Mouse (Mus musculus) neural tube, embryonic 13.5 days (tissue): Measurements from ENCODE around the gene Spin1. TPM values are rescaled to one million over a fixed set of nuclear protein-coding genes. Genes with fewer than 3 reads are reported as not detected.

ENCODE experiments used
- ATAC-seq: fragments of 200-750 bp; cut with Nextera tagmentation; 2 replicates; pipeline ENCODE4 v1.8.0; 2017; ENCODE audit warnings: low read depth, mild to moderate bottlenecking, moderate TSS enrichment, moderate library complexity
- H3K27ac ChIP-seq: fragments of 300-500 bp; sonication (generic); replicated peaks from 2 replicates; pipeline ENCODE4 v1.5.1; 2015; ENCODE audit warnings: moderate library complexity, mild to moderate bottlenecking, inconsistent platforms
- H3K27me3 ChIP-seq: fragments of 300-500 bp; sonication (generic); 2 replicates; pipeline ENCODE4 v1.6.1; 2015; ENCODE audit warnings: mild to moderate bottlenecking, inconsistent platforms
- H3K36me3 ChIP-seq: fragments of 300-500 bp; sonication (generic); 2 replicates; pipeline ENCODE4 v1.6.1; 2015; ENCODE audit warnings: mild to moderate bottlenecking, inconsistent platforms
- H3K4me1 ChIP-seq: fragments of 300-500 bp; sonication (generic); replicated peaks from 2 replicates; pipeline ENCODE4 v1.6.1; 2015; ENCODE audit warnings: inconsistent platforms
- H3K4me2 ChIP-seq: fragments of 300-500 bp; sonication (generic); 2 replicates; pipeline ENCODE4 v1.6.1; 2015; ENCODE audit warnings: inconsistent platforms, mild to moderate bottlenecking, moderate library complexity
- H3K4me3 ChIP-seq: fragments of 300-500 bp; sonication (generic); 2 replicates; pipeline ENCODE4 v1.5.1; 2015; ENCODE audit warnings: mild to moderate bottlenecking, inconsistent platforms
- H3K9ac ChIP-seq: fragments of 300-500 bp; sonication (generic); 2 replicates; pipeline ENCODE4 v1.6.1; 2015; ENCODE audit warnings: moderate library complexity, mild to moderate bottlenecking, inconsistent platforms
- H3K9me3 ChIP-seq: fragments of 300-500 bp; sonication (generic); 2 replicates; pipeline ENCODE4 v1.6.1; 2016; ENCODE audit warnings: inconsistent platforms
- WGBS: fragments of 180-500 bp; shearing (Covaris S2); methylation state at CpG from one replicate; pipeline ENCODE4 v1.1.7; 2015; 5-methylcytosine and 5-hydroxymethylcytosine counted together
- polyA plus RNA-seq: library from polyadenylated mRNA; unstranded; fragments of >200 nt; fragmentation: Nextera tagmentation; extraction: Ambion mirVana; gene quantifications from 2 replicates; pipeline ENCODE4 v1.2.1, GENCODE M21; 2015

Gene Spin1
- polyA plus RNA-seq, 1 experiment from 2014 or later, result 121 TPM

- Histone ChIP-seq H3K9ac (no peak overlapping the region), H3K4me3 (no peak overlapping the region), H3K36me3 (no peaks in the 10 kb centered on the region), H3K4me2 (no peak overlapping the region), H3K27ac (no peak overlapping the region), H3K27me3 (no peaks in the 10 kb centered on the region), H3K4me1 (no peaks in the 10 kb centered on the region), H3K9me3 (no peaks in the 10 kb centered on the region)
- WGBS, result 63% methylated on average over 3 of the region's 3 CpGs
- ATAC-seq, result no peak
Measured at GRCm38 (mm10) chr13:51190336-51190735, 89.7 kb downstream of the Spin1 start.

DNA sequence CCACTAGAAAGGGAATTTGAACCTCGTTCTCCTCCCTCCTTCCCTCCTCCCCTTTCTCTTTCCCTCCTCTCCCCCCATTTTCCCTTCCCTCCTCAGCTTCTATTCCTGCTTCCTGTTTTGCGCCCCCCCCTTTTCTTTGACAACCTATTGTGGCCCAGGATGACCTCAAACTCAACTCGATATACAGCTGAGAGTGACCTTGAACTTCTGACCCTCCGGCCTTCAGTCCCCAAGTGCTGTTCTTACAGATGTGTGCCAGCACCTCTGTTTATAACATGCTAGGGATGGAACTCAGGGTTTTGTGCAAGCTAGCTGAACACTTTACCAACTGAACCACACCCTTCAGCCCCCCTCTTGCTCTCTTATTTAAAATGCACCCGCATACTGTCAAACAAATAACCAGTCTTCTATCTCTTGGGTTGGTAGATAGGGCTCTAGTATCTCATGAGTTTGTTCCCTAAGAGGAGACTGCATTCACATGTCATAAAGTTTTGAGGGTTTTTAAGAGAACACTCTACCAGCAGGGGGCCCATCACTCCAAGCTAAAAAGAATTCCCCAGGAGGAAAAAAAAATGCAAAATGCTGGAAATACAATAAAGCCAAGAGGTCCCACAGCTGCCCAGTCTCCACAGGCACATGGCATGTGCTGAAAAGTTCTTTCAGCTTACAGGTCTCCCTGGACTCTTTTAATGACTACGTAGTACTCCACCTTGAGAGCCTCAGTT lies 90.9 kb downstream of the Spin1 start:
- H3K4me2 ChIP-seq, result no peak overlapping the region
- no peak overlapping the region for H3K4me3 ChIP-seq
- ATAC-seq, result no peak
- H3K4me1 ChIP-seq, result no peaks in the 10 kb centered on the region
- H3K27ac ChIP-seq, result no peak overlapping the region
- no peaks in the 10 kb centered on the region for H3K9me3 ChIP-seq
- H3K36me3 ChIP-seq, result no peaks in the 10 kb centered on the region
- WGBS, result 86% methylated on average over 6 of the region's 6 CpGs
- no peaks in the 10 kb centered on the region for H3K27me3 ChIP-seq
- H3K9ac ChIP-seq, result no peak overlapping the region

GRCm38 (mm10) chr13:51193893-51194292 lies 93.2 kb downstream of the Spin1 start:
- H3K9ac ChIP-seq, result no peak overlapping the region
- no peak for ATAC-seq
- WGBS, result 92% methylated on average over 15 of the region's 15 CpGs
- no peaks in the 10 kb centered on the region for H3K9me3 ChIP-seq
- no peak overlapping the region for H3K4me2 ChIP-seq
- no peaks in the 10 kb centered on the region for H3K4me1 ChIP-seq
- no peaks in the 10 kb centered on the region for H3K27me3 ChIP-seq
- H3K27ac ChIP-seq, result no peak overlapping the region
- H3K4me3 ChIP-seq, result no peak overlapping the region
- no peaks in the 10 kb centered on the region for H3K36me3 ChIP-seq

DNA sequence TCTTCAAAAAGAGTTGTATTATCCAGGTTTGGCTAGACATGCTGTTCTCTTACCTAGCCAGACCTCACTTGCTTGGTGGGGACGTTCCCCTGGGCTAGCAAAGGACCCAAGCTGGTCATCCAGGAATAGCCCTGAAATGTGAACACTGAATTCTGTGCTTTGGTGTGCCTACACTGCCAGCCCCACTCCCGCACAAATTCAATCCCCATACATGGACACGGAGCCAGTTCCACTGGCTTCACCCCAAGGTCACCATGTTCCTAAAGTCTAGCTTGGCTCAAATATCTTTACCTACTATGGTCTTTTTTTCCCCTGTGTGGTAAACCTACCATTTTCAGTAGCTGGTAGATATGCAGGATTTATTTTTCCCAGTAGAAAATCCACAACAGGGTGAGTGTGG lies 97.0 kb downstream of the Spin1 start:
- Histone ChIP-seq H3K9me3 (no peaks in the 10 kb centered on the region), H3K4me1 (no peaks in the 10 kb centered on the region), H3K27ac (no peak overlapping the region), H3K4me3 (no peak overlapping the region), H3K4me2 (no peak overlapping the region), H3K27me3 (no peaks in the 10 kb centered on the region), H3K36me3 (no peaks in the 10 kb centered on the region), H3K9ac (no peak overlapping the region)
- 76% methylated on average over 3 of the region's 3 CpGs for WGBS
- ATAC-seq, result no peak

DNA sequence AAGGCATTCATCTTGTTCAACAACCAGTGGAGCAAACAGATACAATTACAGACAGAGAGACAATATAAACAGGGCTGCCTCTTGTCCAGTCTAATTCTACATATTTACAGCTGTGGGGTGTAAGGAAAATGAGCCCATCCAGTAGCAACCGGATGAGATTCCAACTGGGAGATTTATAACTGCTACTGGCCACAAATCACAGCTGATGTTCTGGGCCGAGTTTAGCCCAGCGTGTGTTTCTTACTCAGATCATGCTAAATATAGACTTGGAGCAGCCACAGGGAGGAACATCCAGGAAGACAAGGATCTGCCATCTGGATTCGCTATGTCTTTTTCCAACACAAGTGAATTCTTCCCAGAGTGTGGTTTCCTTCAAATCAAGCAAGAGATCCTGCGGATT lies 97.5 kb downstream of the Spin1 start:
- H3K27ac ChIP-seq, result no peak overlapping the region
- no peak overlapping the region for H3K4me2 ChIP-seq
- H3K36me3 ChIP-seq, result no peaks in the 10 kb centered on the region
- H3K4me1 ChIP-seq, result no peaks in the 10 kb centered on the region
- no peaks in the 10 kb centered on the region for H3K27me3 ChIP-seq
- no peak overlapping the region for H3K4me3 ChIP-seq
- no peaks in the 10 kb centered on the region for H3K9me3 ChIP-seq
- H3K9ac ChIP-seq, result no peak overlapping the region
- no peak for ATAC-seq
- WGBS, result 46% methylated on average over 5 of the region's 5 CpGs

Other genes starting within 250 kb of the Spin1 start
- 0.50 and 0.92 TPM in 2 replicates for gene Nxnl2, start 70.1 kb downstream of the Spin1 start, polyA plus RNA-seq